Mouse (Mus musculus) midbrain, embryonic 16.5 days (tissue): ENCODE data around the gene Iqcf3. TPM values are rescaled to one million over a fixed set of nuclear protein-coding genes. Genes with fewer than 3 reads are reported as not detected.

ENCODE experiments used
- ATAC-seq: fragments of 200-750 bp; cut with Nextera tagmentation; 2 replicates; pipeline ENCODE4 v1.8.0; 2017; ENCODE audit warnings: moderate TSS enrichment
- H3K27ac ChIP-seq: fragments of 300-500 bp; sonication (generic); 2 replicates; pipeline ENCODE4 v1.5.1; 2014; ENCODE audit warnings: mild to moderate bottlenecking, low read length, mixed read lengths
- H3K27me3 ChIP-seq: fragments of 300-500 bp; sonication (generic); 2 replicates; pipeline ENCODE4 v1.6.1; 2014; ENCODE audit warnings: low read depth, low read length, mixed read lengths; ENCODE audit not compliant: control insufficient read depth, insufficient read depth
- H3K36me3 ChIP-seq: fragments of 300-500 bp; sonication (generic); 2 replicates; pipeline ENCODE4 v1.6.1; 2014; ENCODE audit warnings: mild to moderate bottlenecking, low read length, moderate library complexity, mixed read lengths; ENCODE audit not compliant: control insufficient read depth, insufficient read depth
- H3K4me1 ChIP-seq: fragments of 300-500 bp; sonication (generic); 2 replicates; pipeline ENCODE4 v1.6.1; 2014; ENCODE audit warnings: mild to moderate bottlenecking, low read length, mixed read lengths; ENCODE audit not compliant: control insufficient read depth, insufficient read depth
- H3K4me2 ChIP-seq: fragments of 300-500 bp; sonication (generic); 2 replicates; pipeline ENCODE4 v1.6.1; 2014; ENCODE audit warnings: mild to moderate bottlenecking, low read length, mixed read lengths
- H3K4me3 ChIP-seq: fragments of 300-500 bp; sonication (generic); 2 replicates; pipeline ENCODE4 v1.5.1; 2014; ENCODE audit warnings: low read depth, mild to moderate bottlenecking, low read length, moderate library complexity, mixed read lengths
- H3K9ac ChIP-seq: fragments of 300-500 bp; sonication (generic); 2 replicates; pipeline ENCODE4 v1.6.1; 2014; ENCODE audit warnings: low read depth, low read length, mixed read lengths
- H3K9me3 ChIP-seq: fragments of 300-500 bp; sonication (generic); replicated peaks from 2 replicates; pipeline ENCODE4 v1.6.1; 2014; ENCODE audit warnings: mild to moderate bottlenecking, low read length, mixed read lengths; ENCODE audit not compliant: control insufficient read depth, poor library complexity, severe bottlenecking
- WGBS: fragments of 180-500 bp; shearing (Covaris S2); extraction: QIAGEN DNeasy Blood & Tissue Kit; methylation state at CpG from one replicate; pipeline ENCODE4 v1.1.7; 2014; 5-methylcytosine and 5-hydroxymethylcytosine counted together
- polyA plus RNA-seq: library from polyadenylated mRNA; unstranded; fragments of >200 nt; fragmentation: Nextera tagmentation; extraction: Ambion mirVana; gene quantifications from 2 replicates; pipeline ENCODE4 v1.2.1, GENCODE M21; 2015

Gene Iqcf3
- polyA plus RNA-seq, 1 experiment from 2014 or later, result not detected

DNA sequence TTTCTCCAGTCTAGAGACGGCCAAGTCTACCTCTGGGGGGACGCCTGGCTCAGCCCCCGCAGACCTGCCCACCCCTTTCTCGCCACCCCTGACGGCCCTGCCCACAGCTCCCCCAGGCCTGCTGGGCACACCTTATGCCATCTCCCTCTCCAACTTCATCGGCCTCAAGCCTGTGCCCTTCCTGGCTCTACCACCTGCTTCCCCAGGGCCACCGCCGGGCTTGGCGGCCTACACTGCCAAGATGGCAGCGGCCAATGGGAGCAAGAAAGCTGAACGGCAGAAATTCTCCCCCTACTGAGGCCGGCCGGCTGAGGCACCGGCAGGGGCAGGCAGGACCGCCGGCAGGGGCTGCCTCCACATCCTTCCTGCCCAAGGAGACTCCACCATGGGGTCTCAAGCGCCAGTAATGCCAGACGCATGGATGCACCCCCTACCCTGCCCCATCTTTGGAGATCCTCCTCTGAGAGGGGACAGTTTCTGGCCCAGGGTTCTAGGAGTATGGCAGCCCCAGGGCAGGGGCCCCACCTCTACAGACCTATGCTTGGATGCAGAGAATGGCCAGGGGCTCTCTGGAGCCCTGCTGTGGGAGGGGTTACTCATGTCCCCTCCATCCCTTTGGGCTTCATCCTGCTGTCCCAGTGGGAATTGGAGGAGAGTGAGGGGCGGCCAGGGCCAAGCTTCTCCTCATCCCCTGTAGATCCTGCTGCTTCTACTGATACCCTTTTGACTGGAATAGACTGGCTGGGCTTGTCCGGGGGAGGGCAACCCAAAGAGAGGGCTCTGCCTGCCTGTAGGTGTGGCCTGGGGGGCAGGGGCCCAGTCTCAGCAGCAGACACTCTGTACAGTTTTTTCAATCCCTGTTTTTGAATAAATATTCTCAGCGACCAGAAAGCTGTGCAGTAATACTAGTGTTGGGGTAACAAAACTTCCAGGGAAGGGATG is 98.0 kb downstream of the Iqcf3 start:
- Histone ChIP-seq H3K36me3 (peaks cover 27% of the 10 kb centered on the region), H3K4me1 (peaks cover 22% of the 10 kb centered on the region; the same call in 1 of the 2 replicates), H3K9me3 (no peaks in the 10 kb centered on the region), H3K27ac (no peak overlapping the region), H3K9ac (no peak overlapping the region), H3K27me3 (no peaks in the 10 kb centered on the region), H3K4me3 (no peak overlapping the region), H3K4me2 (no peak overlapping the region)
- 80% methylated on average over 21 of the region's 21 CpGs for WGBS
- no peak for ATAC-seq

DNA sequence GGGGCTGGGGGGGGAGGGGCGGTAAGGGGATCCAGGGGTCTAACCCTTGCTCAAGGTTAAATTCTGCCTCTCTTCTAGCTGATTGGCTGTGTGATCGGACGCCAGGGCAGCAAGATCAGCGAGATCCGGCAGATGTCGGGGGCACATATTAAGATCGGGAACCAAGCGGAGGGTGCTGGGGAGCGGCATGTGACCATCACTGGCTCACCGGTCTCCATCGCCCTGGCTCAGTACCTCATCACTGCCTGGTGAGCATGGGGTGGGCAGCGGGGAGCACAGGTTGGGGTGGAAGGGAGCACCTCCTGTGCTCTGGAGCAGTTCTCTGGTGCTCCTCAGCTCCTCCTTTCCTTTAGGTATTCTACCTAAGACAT is 99.0 kb downstream of the Iqcf3 start:
- H3K4me1 ChIP-seq, result peaks cover 31% of the 10 kb centered on the region
- ATAC-seq, result no peak
- H3K4me3 ChIP-seq, result no peak overlapping the region
- H3K4me2 ChIP-seq, result no peak overlapping the region
- H3K9me3 ChIP-seq, result no peaks in the 10 kb centered on the region
- H3K27ac ChIP-seq, result no peak overlapping the region
- no peaks in the 10 kb centered on the region for H3K27me3 ChIP-seq
- 92% methylated on average over 12 of the region's 12 CpGs for WGBS
- H3K36me3 ChIP-seq, result peaks cover 27% of the 10 kb centered on the region
- no peak overlapping the region for H3K9ac ChIP-seq

DNA sequence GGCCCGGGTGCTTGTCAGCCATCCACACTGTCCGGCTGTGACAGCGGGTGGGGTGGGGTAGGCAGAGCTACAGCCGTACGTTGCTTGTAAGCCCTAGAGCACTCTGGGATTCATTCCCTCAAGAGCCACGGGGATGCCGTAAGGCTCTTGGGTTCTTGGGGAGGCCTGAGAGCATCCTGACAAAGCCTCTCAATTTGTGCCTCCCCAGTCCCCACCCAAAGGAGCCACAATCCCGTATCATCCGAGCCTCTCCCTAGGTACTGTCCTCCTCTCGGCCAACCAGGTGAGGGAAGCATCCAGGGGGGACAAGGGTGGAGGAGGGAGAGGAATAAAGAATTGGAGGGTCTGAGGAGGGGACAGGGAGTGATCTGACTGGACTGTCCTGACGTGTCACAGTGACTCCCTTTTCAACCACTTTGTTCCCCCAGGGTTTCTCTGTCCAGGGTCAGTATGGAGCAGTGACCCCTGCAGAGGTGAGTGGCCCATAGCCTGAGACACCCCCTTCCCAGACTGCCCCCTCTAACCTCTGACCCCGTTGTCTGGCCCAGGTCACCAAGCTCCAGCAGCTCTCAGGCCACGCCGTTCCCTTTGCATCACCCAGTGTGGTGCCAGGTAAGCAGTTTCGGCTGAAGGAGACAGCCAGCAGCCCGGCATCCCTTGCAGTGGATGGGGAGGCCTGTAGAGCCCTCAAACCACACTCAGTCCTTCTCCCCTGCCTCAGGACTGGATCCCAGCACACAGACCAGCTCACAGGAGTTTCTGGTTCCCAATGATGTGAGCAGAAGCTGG is 99.6 kb downstream of the Iqcf3 start:
- Histone ChIP-seq H3K27me3 (no peaks in the 10 kb centered on the region), H3K4me2 (no peak overlapping the region), H3K36me3 (peaks cover 27% of the 10 kb centered on the region), H3K4me1 (peaks cover 37% of the 10 kb centered on the region), H3K9me3 (no peaks in the 10 kb centered on the region), H3K27ac (no peak overlapping the region), H3K4me3 (no peak overlapping the region), H3K9ac (no peak overlapping the region)
- ATAC-seq, result no peak
- 80% methylated on average over 16 of the region's 16 CpGs for WGBS

DNA sequence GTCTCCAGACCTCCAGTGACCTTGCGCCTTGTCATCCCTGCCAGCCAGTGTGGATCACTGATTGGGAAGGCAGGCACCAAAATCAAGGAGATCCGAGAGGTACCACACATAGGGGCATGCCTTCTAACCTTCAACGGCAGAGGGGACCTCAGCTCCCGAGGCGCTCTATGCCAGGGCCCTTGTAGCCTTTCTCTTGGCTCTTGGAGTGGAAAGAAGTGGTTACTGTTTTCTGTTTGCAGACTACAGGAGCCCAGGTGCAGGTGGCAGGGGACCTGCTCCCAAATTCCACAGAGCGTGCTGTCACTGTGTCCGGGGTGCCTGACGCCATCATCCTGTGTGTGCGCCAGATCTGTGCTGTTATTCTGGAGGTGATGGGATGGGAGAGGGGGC is 100.4 kb downstream of the Iqcf3 start:
- Histone ChIP-seq H3K4me2 (no peak overlapping the region), H3K27me3 (no peaks in the 10 kb centered on the region), H3K36me3 (peaks cover 27% of the 10 kb centered on the region), H3K9me3 (no peaks in the 10 kb centered on the region), H3K4me1 (peaks cover 44% of the 10 kb centered on the region), H3K27ac (no peak overlapping the region), H3K4me3 (no peak overlapping the region), H3K9ac (no peak overlapping the region)
- no peak for ATAC-seq
- WGBS, result 89% methylated on average over 9 of the region's 9 CpGs

DNA sequence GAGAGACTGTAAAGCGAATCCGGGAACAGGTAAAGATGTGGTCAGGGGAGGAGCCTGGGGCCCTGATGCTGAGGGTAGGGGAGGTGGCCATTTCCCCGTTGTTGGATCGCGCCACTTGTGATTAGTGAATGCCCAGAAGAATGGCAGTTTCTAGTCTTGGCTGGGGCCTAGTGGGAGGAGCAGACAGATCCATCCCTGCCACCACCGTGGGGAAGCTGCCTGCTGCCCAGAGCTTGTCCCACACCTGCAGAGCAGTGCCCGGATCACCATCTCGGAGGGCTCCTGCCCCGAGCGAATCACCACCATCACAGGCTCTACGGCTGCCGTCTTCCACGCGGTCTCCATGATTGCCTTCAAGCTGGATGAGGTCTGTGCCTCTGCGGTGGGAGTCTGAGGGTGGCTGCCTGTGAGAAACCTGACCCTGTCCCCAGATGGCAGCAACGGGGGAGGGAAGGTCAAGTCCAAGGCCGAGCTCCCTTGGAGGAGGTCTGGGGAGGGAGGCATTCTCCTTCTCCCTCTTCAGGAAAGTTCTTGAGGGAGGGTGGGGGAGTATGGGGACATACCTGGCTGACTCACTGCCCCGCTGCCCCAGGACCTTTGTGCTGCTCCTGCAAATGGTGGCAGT is 100.9 kb downstream of the Iqcf3 start:
- peaks cover 27% of the 10 kb centered on the region for H3K36me3 ChIP-seq
- 76% methylated on average over 18 of the region's 18 CpGs for WGBS
- no peak overlapping the region for H3K27ac ChIP-seq
- no peak overlapping the region for H3K9ac ChIP-seq
- H3K4me1 ChIP-seq, result peaks cover 44% of the 10 kb centered on the region
- no peak for ATAC-seq
- H3K4me2 ChIP-seq, result no peak overlapping the region
- no peaks in the 10 kb centered on the region for H3K9me3 ChIP-seq
- no peak overlapping the region for H3K4me3 ChIP-seq
- H3K27me3 ChIP-seq, result no peaks in the 10 kb centered on the region

DNA sequence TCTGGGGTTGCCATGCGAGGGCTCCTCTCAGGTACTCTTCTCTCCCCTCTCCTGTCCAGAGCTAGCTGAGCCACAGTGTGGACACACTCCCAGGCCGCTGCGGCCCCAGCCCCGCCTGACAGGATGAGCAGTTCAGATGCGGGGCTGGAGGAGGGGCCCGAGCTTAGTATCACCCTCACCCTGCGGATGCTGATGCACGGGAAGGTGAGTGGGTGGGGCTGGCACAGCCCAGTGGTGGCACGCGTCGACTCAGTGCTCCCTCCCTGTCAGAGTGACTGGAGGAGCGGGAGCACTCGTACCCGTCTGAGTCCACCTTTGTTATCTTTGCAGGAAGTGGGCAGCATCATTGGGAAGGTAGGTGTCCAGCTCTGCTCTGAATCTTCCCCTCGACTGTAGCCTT is 101.5 kb downstream of the Iqcf3 start:
- H3K27me3 ChIP-seq, result no peaks in the 10 kb centered on the region
- H3K27ac ChIP-seq, result no peak overlapping the region
- ATAC-seq, result no peak
- no peaks in the 10 kb centered on the region for H3K9me3 ChIP-seq
- 89% methylated on average over 15 of the region's 15 CpGs for WGBS
- H3K4me3 ChIP-seq, result no peak overlapping the region
- no peak overlapping the region for H3K4me2 ChIP-seq
- H3K4me1 ChIP-seq, result peaks cover 48% of the 10 kb centered on the region
- H3K36me3 ChIP-seq, result peaks cover 27% of the 10 kb centered on the region
- no peak overlapping the region for H3K9ac ChIP-seq

DNA sequence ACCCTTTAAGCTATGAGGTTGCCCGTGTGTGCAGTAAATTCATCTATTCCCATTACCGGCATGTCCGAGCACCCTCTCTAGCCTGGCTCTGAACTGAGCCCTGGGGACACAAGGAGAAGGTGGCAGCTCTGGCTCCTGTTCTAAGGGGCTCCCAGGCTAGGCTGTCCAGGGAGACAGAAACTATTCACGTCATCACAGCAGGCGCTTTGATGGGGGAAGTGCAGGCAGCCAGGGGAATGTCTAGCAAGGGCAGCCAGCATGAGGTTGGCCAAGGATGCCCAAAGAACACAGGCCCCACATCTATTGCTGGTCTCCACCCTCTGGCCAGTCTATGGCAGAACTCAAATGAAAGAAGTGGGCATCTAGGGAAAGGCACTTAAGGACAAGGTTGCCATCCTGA is 103.5 kb downstream of the Iqcf3 start:
- Histone ChIP-seq H3K36me3 (peaks cover 16% of the 10 kb centered on the region), H3K4me2 (peak overlapping the region; percentile 98), H3K4me1 (peaks cover 46% of the 10 kb centered on the region), H3K27ac (0 out of 2 replicates have a peak overlapping the region, but pooled peaks have one; percentile 51), H3K9ac (peak overlapping the region; percentile 63; the same call in 1 of the 2 replicates), H3K9me3 (no peaks in the 10 kb centered on the region), H3K4me3 (no peak overlapping the region), H3K27me3 (no peaks in the 10 kb centered on the region)
- WGBS, result 38% methylated on average over 5 of the region's 5 CpGs
- ATAC-seq, result no peak

DNA sequence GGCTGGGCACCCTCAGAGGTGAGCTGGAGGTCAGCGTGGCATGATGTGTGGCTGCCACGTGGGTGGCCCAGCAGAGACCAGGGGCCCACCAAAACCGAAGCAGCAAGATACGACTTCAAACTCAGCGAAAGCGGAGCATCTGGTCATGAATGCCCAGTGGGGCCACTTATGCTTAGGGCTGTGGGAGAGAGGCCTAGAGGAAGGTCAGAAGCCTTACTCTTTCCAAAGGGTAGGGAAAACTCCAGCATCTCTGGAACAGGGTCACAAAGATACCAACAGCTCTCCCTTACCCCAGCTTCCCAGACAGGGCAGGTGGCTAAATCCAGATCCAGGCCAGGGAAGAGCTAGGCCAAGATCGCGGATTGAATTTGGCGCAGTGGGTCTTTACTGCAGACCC is 104.3 kb downstream of the Iqcf3 start:
- Histone ChIP-seq H3K4me2 (peak overlapping the region; percentile 98), H3K4me1 (peaks cover 53% of the 10 kb centered on the region), H3K9ac (peak overlapping the region; percentile 63), H3K27ac (peak overlapping the region; percentile 32; the same call in 1 of the 2 replicates), H3K36me3 (peaks cover 16% of the 10 kb centered on the region; the same call in 1 of the 2 replicates), H3K27me3 (no peaks in the 10 kb centered on the region), H3K4me3 (peak overlapping the region; percentile 20), H3K9me3 (no peaks in the 10 kb centered on the region)
- 32% methylated on average over 9 of the region's 9 CpGs for WGBS
- ATAC-seq, result no peak
